Mouse (Mus musculus): ENCODE results near the gene Pnkp.

DNA sequence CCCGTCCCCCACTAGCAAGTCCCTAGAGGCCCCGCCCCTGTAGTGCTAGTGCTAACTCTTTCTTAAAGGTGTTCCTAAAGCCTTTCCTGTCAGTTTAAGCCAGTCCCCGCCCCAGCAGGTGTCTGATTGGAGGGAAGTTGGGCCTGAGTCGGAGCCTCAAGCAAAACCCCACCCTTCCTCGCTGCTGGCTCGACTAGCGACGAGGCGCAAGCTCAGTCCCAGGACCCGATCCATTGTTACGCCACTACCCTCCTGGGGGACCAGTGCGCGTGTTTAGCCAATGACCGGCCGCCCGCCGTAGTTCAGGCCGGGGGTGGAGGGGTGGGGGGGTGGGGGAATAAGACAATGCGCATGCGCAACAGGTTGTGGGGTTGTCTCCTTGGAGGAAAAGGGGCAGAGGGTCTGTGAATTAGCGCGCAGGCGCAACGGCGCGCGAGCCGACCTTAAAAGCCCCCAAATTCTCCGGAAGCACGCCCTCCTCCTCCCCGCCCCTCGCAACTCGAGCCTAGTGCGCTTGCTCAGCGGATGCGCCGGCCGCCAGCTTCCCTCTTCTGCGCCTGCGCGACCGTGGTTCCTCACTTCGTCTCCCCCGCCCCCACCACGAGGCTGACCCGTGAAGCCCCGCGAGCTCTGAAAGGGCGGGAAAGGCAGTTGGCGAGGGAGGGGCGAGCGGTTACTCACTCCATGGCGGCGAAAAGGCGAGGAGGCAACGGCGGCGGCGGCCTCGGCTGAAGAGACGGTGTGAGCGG lies 41.0 kb upstream of the Pnkp start, which contains the start of the genes Nup62 and Il4i1:
- TF ChIP-seq CTCF (IDR thresholded peaks at IDR 0.05; ENCODE audit: extremely low read depth, insufficient read depth, insufficient read length, insufficient replicate concordance) (no peak), POLR2A (IDR thresholded peaks at IDR 0.05; ENCODE audit: low read depth, low read length) (peak; percentile 60)

All from spleen, adult 2 months (tissue).